Mouse (Mus musculus) heart, embryonic 13.5 days (tissue): ENCODE results near the gene Tnrc6a. TPM values are rescaled to one million over a fixed set of nuclear protein-coding genes. Genes with fewer than 3 reads are reported as not detected.
A peak's percentile ranks its signal among the peaks of the same experiment; 100 is the strongest.

Source experiments
- ATAC-seq: fragments of 200-750 bp; cut with Nextera tagmentation; 2 replicates; pipeline ENCODE4 v1.8.0; 2017; ENCODE audit warnings: moderate TSS enrichment; ENCODE audit not compliant: insufficient number of reproducible peaks, low FRiP score, low TSS enrichment; ENCODE audit errors: extremely low read depth
- H3K27ac ChIP-seq: fragments of 300-500 bp; sonication (generic); replicated peaks from 2 replicates; pipeline ENCODE4 v1.5.1; 2015; ENCODE audit warnings: moderate library complexity, mild to moderate bottlenecking, inconsistent platforms
- H3K27me3 ChIP-seq: fragments of 300-500 bp; sonication (generic); replicated peaks from 2 replicates; pipeline ENCODE4 v1.6.1; 2015; ENCODE audit warnings: mild to moderate bottlenecking, inconsistent platforms
- H3K36me3 ChIP-seq: fragments of 300-500 bp; sonication (generic); 2 replicates; pipeline ENCODE4 v1.6.1; 2015; ENCODE audit warnings: mild to moderate bottlenecking, inconsistent platforms
- H3K4me1 ChIP-seq: fragments of 300-500 bp; sonication (generic); 2 replicates; pipeline ENCODE4 v1.6.1; 2015; ENCODE audit warnings: inconsistent platforms
- H3K4me2 ChIP-seq: fragments of 300-500 bp; sonication (generic); 2 replicates; pipeline ENCODE4 v1.6.1; 2015; ENCODE audit warnings: inconsistent platforms, mild to moderate bottlenecking, moderate library complexity
- H3K4me3 ChIP-seq: fragments of 300-500 bp; sonication (generic); 2 replicates; pipeline ENCODE4 v1.5.1; 2015; ENCODE audit warnings: moderate library complexity, mild to moderate bottlenecking, inconsistent platforms
- H3K9ac ChIP-seq: fragments of 300-500 bp; sonication (generic); 2 replicates; pipeline ENCODE4 v1.6.1; 2015; ENCODE audit warnings: inconsistent platforms, mild to moderate bottlenecking, moderate library complexity
- H3K9me3 ChIP-seq: fragments of 300-500 bp; sonication (generic); 2 replicates; pipeline ENCODE4 v1.6.1; 2016; ENCODE audit warnings: inconsistent platforms
- WGBS: fragments of 180-500 bp; shearing (Covaris S2); methylation state at CpG from one replicate; pipeline ENCODE4 v1.1.7; 2015; ENCODE audit warnings: mixed read lengths; 5-methylcytosine and 5-hydroxymethylcytosine counted together
- polyA plus RNA-seq: library from polyadenylated mRNA; unstranded; fragments of >200 nt; fragmentation: Nextera tagmentation; extraction: Ambion mirVana; gene quantifications from 2 replicates; pipeline ENCODE4 v1.2.1, GENCODE M21; 2015

The Tnrc6a gene
- polyA plus RNA-seq, 1 experiment from 2014 or later, result 28.7 TPM

DNA sequence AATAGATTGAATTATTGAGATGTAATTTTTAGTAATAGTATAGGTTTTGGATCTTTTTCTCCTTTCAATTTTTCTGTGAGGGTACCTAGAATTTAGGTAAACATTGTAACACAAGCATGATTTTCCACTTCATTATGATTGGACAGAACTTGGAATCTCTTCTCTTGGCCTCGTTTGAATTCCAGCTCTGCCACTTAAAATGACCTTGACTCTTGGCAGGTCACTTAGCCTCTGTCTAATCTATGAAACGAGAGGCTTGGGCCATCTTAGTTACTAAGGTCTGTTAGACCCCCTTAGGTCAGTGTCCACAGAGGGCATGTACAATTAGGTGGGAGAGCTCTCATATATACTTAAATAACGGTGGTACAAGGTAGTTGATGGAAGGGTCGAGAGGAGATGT is 2.4 kb downstream of the Tnrc6a start:
- H3K27ac ChIP-seq, result peak overlapping the region; percentile 39

GRCm38 (mm10) chr7:123127301-123127700 is 3.6 kb downstream of the Tnrc6a start:
- ATAC-seq, result no peak
- H3K36me3 ChIP-seq, result peaks cover 32% of the 10 kb centered on the region
- H3K4me3 ChIP-seq, result no peak overlapping the region
- no peak overlapping the region for H3K4me2 ChIP-seq
- H3K4me1 ChIP-seq, result peaks cover 72% of the 10 kb centered on the region
- WGBS, result 67% methylated on average over 1 of the region's 1 CpGs
- H3K9me3 ChIP-seq, result no peaks in the 10 kb centered on the region
- H3K27ac ChIP-seq, result 0 out of 2 replicates have a peak overlapping the region, but pooled peaks have one; percentile 12
- no peaks in the 10 kb centered on the region for H3K27me3 ChIP-seq
- peak overlapping the region; percentile 11; the same call in 1 of the 2 replicates for H3K9ac ChIP-seq

More for the DNA sequence above, 2.4 kb downstream of the Tnrc6a start:
- H3K4me1 ChIP-seq, result peaks cover 63% of the 10 kb centered on the region
- peak overlapping the region; percentile 97; the same call in 1 of the 2 replicates for H3K4me3 ChIP-seq
- no peaks in the 10 kb centered on the region for H3K27me3 ChIP-seq
- peak overlapping the region; percentile 73 for H3K4me2 ChIP-seq
- no peaks in the 10 kb centered on the region for H3K9me3 ChIP-seq
- ATAC-seq, result no peak
- no peak overlapping the region for H3K9ac ChIP-seq
- 36% methylated on average over 4 of the region's 4 CpGs for WGBS
- peaks cover 23% of the 10 kb centered on the region for H3K36me3 ChIP-seq

GRCm38 (mm10) chr7:123127981-123128380 is 4.3 kb downstream of the Tnrc6a start:
- H3K27me3 ChIP-seq, result no peaks in the 10 kb centered on the region
- peaks cover 77% of the 10 kb centered on the region for H3K4me1 ChIP-seq
- no peak overlapping the region for H3K4me3 ChIP-seq
- 10% methylated on average over 1 of the region's 1 CpGs for WGBS
- no peak overlapping the region for H3K9ac ChIP-seq
- H3K4me2 ChIP-seq, result no peak overlapping the region
- no peak overlapping the region for H3K27ac ChIP-seq
- ATAC-seq, result no peak
- H3K9me3 ChIP-seq, result no peaks in the 10 kb centered on the region
- H3K36me3 ChIP-seq, result peaks cover 34% of the 10 kb centered on the region

- Histone ChIP-seq H3K27ac (no peak overlapping the region), H3K36me3 (peaks cover 34% of the 10 kb centered on the region), H3K4me3 (no peak overlapping the region), H3K9ac (no peak overlapping the region), H3K27me3 (no peaks in the 10 kb centered on the region), H3K4me1 (peaks cover 80% of the 10 kb centered on the region), H3K4me2 (no peak overlapping the region), H3K9me3 (no peaks in the 10 kb centered on the region)
- ATAC-seq, result no peak
- WGBS, result 69% methylated on average over 2 of the region's 2 CpGs
These were observed 5.4 kb downstream of the Tnrc6a start for GRCm38 (mm10) chr7:123129061-123129460.

DNA sequence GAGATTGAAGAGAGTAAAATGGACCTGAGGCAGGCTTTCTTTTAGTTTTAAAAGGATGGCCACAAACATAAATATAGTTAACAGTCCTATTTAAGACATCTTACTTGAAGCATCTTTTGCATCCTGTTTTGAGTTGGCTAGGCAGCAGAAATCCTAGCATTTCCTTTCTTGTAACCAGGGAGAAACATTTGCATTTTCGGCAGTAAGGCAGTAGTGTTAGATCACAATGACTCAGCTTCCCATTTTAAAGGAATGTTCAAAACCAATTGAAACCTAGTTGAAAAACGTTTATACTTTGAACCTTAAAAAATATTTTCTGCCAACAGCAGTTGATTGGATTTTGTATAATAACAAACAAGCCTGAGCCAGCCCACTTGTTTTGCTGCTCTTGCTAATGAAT is 6.5 kb downstream of the Tnrc6a start:
- Histone ChIP-seq H3K9me3 (no peaks in the 10 kb centered on the region), H3K27me3 (no peaks in the 10 kb centered on the region), H3K4me1 (peaks cover 88% of the 10 kb centered on the region), H3K36me3 (peaks cover 34% of the 10 kb centered on the region), H3K4me2 (no peak overlapping the region), H3K4me3 (no peak overlapping the region), H3K27ac (no peak overlapping the region), H3K9ac (no peak overlapping the region)
- WGBS, result 36% methylated on average over 2 of the region's 2 CpGs
- ATAC-seq, result no peak

DNA sequence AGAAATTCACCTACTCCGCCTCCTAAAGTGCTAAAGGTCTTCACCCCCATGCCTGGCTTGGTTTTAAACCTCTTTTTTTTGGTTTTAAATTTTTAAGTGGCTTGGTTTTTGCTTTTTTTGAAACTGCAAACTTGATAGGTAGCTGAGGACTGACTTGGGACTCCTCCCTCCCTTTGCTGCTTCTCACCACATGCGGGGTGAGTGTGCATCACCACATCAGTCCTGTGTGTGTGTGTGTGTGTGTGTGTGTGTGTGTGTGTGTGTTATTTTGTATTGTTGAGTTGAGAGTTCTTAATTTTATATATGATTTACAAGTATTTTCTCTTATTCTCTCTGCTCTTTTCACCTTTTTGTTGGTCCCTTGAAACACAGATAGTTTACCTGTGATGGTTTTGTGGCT is 8.7 kb downstream of the Tnrc6a start:
- no peak for ATAC-seq
- Histone ChIP-seq H3K27ac (no peak overlapping the region), H3K9me3 (no peaks in the 10 kb centered on the region), H3K27me3 (no peaks in the 10 kb centered on the region), H3K4me2 (no peak overlapping the region), H3K4me3 (no peak overlapping the region), H3K4me1 (peaks cover 89% of the 10 kb centered on the region), H3K36me3 (peaks cover 34% of the 10 kb centered on the region), H3K9ac (no peak overlapping the region)
- WGBS, result 85% methylated on average over 2 of the region's 2 CpGs

GRCm38 (mm10) chr7:123134876-123135275 is 11.2 kb downstream of the Tnrc6a start:
- H3K4me1 ChIP-seq, result peaks cover 82% of the 10 kb centered on the region
- no peak for ATAC-seq
- no peak overlapping the region for H3K27ac ChIP-seq
- 0 out of 2 replicates have a peak, but pooled peaks cover under 1% of the 10 kb centered on the region for H3K9me3 ChIP-seq
- H3K9ac ChIP-seq, result no peak overlapping the region
- peaks cover 47% of the 10 kb centered on the region for H3K36me3 ChIP-seq
- H3K27me3 ChIP-seq, result no peaks in the 10 kb centered on the region
- H3K4me2 ChIP-seq, result no peak overlapping the region
- WGBS, result 54% methylated on average over 2 of the region's 2 CpGs
- H3K4me3 ChIP-seq, result no peak overlapping the region

DNA sequence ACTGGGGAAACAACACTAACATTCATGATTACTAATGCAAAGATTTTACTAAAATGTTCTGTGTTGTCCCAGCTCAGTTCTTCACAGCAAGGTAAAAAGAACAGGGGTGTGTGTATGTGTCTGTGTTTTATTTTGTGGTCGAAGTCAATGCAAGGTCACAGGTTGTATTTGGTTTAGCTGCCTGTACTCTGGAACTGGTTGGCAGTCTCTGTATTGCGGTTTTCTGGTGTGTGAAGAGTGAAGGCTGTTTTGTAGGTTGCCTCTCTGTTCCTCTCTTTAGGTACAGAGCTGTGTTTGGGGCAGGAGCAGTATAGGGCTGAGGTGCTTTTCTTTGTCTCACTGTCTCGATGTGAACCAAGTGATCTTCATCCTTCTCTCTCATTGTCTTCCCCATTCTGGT is 12.0 kb downstream of the Tnrc6a start:
- no peak overlapping the region for H3K27ac ChIP-seq
- H3K4me1 ChIP-seq, result peaks cover 74% of the 10 kb centered on the region
- H3K27me3 ChIP-seq, result no peaks in the 10 kb centered on the region
- H3K9ac ChIP-seq, result no peak overlapping the region
- 77% methylated on average over 3 of the region's 3 CpGs for WGBS
- H3K4me3 ChIP-seq, result no peak overlapping the region
- peaks cover 52% of the 10 kb centered on the region for H3K36me3 ChIP-seq
- peaks cover 2% of the 10 kb centered on the region; the same call in 1 of the 2 replicates for H3K9me3 ChIP-seq
- H3K4me2 ChIP-seq, result no peak overlapping the region
- ATAC-seq, result no peak

GRCm38 (mm10) chr7:123138001-123138400 is 14.3 kb downstream of the Tnrc6a start:
- Histone ChIP-seq H3K9ac (no peak overlapping the region), H3K27me3 (no peaks in the 10 kb centered on the region), H3K4me3 (no peak overlapping the region), H3K27ac (no peak overlapping the region), H3K9me3 (peaks cover 2% of the 10 kb centered on the region; the same call in 1 of the 2 replicates), H3K4me2 (no peak overlapping the region), H3K4me1 (peaks cover 59% of the 10 kb centered on the region), H3K36me3 (peaks cover 47% of the 10 kb centered on the region)
- ATAC-seq, result no peak
- 57% methylated on average over 4 of the region's 4 CpGs for WGBS

- Histone ChIP-seq H3K27me3 (no peaks in the 10 kb centered on the region), H3K27ac (no peak overlapping the region), H3K4me3 (no peak overlapping the region), H3K9me3 (no peaks in the 10 kb centered on the region), H3K4me1 (0 out of 2 replicates have a peak, but pooled peaks cover 3% of the 10 kb centered on the region), H3K9ac (no peak overlapping the region), H3K4me2 (no peak overlapping the region), H3K36me3 (peaks cover 55% of the 10 kb centered on the region)
- 85% methylated on average over 10 of the region's 10 CpGs for WGBS
- no peak for ATAC-seq
These were observed 22.6 kb downstream of the Tnrc6a start for GRCm38 (mm10) chr7:123146141-123146846.

- ATAC-seq, result no peak
- no peaks in the 10 kb centered on the region for H3K27me3 ChIP-seq
- WGBS, result 92% methylated on average over 2 of the region's 2 CpGs
- no peaks in the 10 kb centered on the region for H3K4me1 ChIP-seq
- H3K27ac ChIP-seq, result no peak overlapping the region
- no peak overlapping the region for H3K9ac ChIP-seq
- H3K36me3 ChIP-seq, result peaks cover 59% of the 10 kb centered on the region
- H3K4me3 ChIP-seq, result no peak overlapping the region
- no peaks in the 10 kb centered on the region for H3K9me3 ChIP-seq
- no peak overlapping the region for H3K4me2 ChIP-seq
These were observed 24.1 kb downstream of the Tnrc6a start for GRCm38 (mm10) chr7:123147787-123148186.

GRCm38 (mm10) chr7:123148935-123149334 is 25.2 kb downstream of the Tnrc6a start:
- 0 out of 2 replicates have a peak, but pooled peaks cover 3% of the 10 kb centered on the region for H3K4me1 ChIP-seq

More at GRCm38 (mm10) chr7:123148935-123149334, 25.2 kb downstream of the Tnrc6a start:
- no peak for ATAC-seq
- H3K9me3 ChIP-seq, result no peaks in the 10 kb centered on the region
- H3K4me2 ChIP-seq, result no peak overlapping the region
- no peak overlapping the region for H3K9ac ChIP-seq
- peaks cover 70% of the 10 kb centered on the region for H3K36me3 ChIP-seq
- 74% methylated on average over 9 of the region's 9 CpGs for WGBS
- no peak overlapping the region for H3K27ac ChIP-seq
- no peak overlapping the region for H3K4me3 ChIP-seq
- H3K27me3 ChIP-seq, result no peaks in the 10 kb centered on the region
